Mouse (Mus musculus) lung, adult 10 weeks (tissue): Measurements from ENCODE around the gene Olfr1493-ps1. TPM values are rescaled to one million over a fixed set of nuclear protein-coding genes. Genes with fewer than 3 reads are reported as not detected.

ENCODE experiments used
- polyA plus RNA-seq: library from polyadenylated mRNA; stranded (reverse); fragments of 350-450 nt; fragmentation: Illumina TruSeq; extraction: RNeasy Lipid Tissue Mini Kit (QIAGEN cat#74804); gene quantifications from one replicate; pipeline ENCODE4 v1.2.3, GENCODE M21; 2014; ENCODE audit warnings: low read depth, low replicate concordance; ENCODE audit not compliant: insufficient read depth

Gene Olfr1493-ps1
- not detected for polyA plus RNA-seq

GRCm38 (mm10) chr19:13722978-13723377, at the start of gene Olfr1493-ps1:
Olfr1493-ps1 (plus strand) TSS chr19:13723278.

GRCm38 (mm10) chr19:13696968-13697367, 26.1 kb upstream of the Olfr1493-ps1 start, which contains the start of gene Olfr1491:
Olfr1491 (plus strand) TSS chr19:13697268.

GRCm38 (mm10) chr19:13739428-13739827, 16.4 kb downstream of the Olfr1493-ps1 start, which contains the start of gene Olfr1494:
Olfr1494 (plus strand) TSS chr19:13739728.

GRCm38 (mm10) chr19:13764306-13764705, 41.2 kb downstream of the Olfr1493-ps1 start, which contains the start of gene Olfr1495:
Olfr1495 (plus strand) TSS chr19:13764606.

GRCm38 (mm10) chr19:13777578-13777977, 54.5 kb downstream of the Olfr1493-ps1 start, which contains the start of gene Olfr1496:
Olfr1496 (plus strand) TSS chr19:13777878.

Other genes starting within 250 kb of the Olfr1493-ps1 start
- not detected for gene Olfr1475, start 243.1 kb upstream of the Olfr1493-ps1 start, polyA plus RNA-seq
- gene Olfr1477, start 222.7 kb upstream of the Olfr1493-ps1 start, polyA plus RNA-seq: not detected
- not detected for gene Olfr1480, start 195.4 kb upstream of the Olfr1493-ps1 start, polyA plus RNA-seq
- not detected for gene Olfr1484, start 139.8 kb upstream of the Olfr1493-ps1 start, polyA plus RNA-seq
- not detected for gene Olfr1487, start 105.9 kb upstream of the Olfr1493-ps1 start, polyA plus RNA-seq
- gene Olfr1489, start 91.7 kb upstream of the Olfr1493-ps1 start, polyA plus RNA-seq: not detected
- not detected for gene Olfr1490, start 72.2 kb upstream of the Olfr1493-ps1 start, polyA plus RNA-seq
- not detected for gene Olfr1491, start 26.0 kb upstream of the Olfr1493-ps1 start, polyA plus RNA-seq
- not detected for gene Olfr1494, start 16.4 kb downstream of the Olfr1493-ps1 start, polyA plus RNA-seq
- gene Olfr1495, start 41.3 kb downstream of the Olfr1493-ps1 start, polyA plus RNA-seq: not detected
- not detected for gene Olfr1496, start 54.6 kb downstream of the Olfr1493-ps1 start, polyA plus RNA-seq
- not detected for gene Olfr1497, start 74.9 kb downstream of the Olfr1493-ps1 start, polyA plus RNA-seq
- not detected for gene Olfr1499, start 96.2 kb downstream of the Olfr1493-ps1 start, polyA plus RNA-seq
- gene Olfr1500, start 107.2 kb downstream of the Olfr1493-ps1 start, polyA plus RNA-seq: not detected
- not detected for gene Olfr1501, start 127.4 kb downstream of the Olfr1493-ps1 start, polyA plus RNA-seq
- gene Olfr1502, start 138.5 kb downstream of the Olfr1493-ps1 start, polyA plus RNA-seq: not detected
- not detected for gene Olfr1504, start 174.7 kb downstream of the Olfr1493-ps1 start, polyA plus RNA-seq
- gene Olfr1505, start 190.3 kb downstream of the Olfr1493-ps1 start, polyA plus RNA-seq: not detected